Mouse (Mus musculus): ENCODE measurements at regions not wholly inside any gene's neighbourhood (a gene's known extent, or its start where the extent isn't known, plus 50 kb on each side); places are given as distances from the start of the nearest gene placed in this dataset.

GRCm38 (mm10) chr12:45670874-45671553 is 596.5 kb upstream of the Stxbp6 start:
- no peak overlapping the region for H3K9ac ChIP-seq (ENCODE audit: low read depth, low read length, severe bottlenecking)
- no peak for TF ChIP-seq POLR2A (IDR thresholded peaks at IDR 0.05; ENCODE audit: borderline replicate concordance, extremely low read depth, insufficient read depth, insufficient read length)
- peaks cover 34% of the 10 kb centered on the region for H3K4me1 ChIP-seq (ENCODE audit: control insufficient read depth, insufficient read depth, low read length)
- H3K27ac ChIP-seq (replicated peaks; ENCODE audit: low read depth, low read length): 0 out of 2 replicates have a peak overlapping the region, but pooled peaks have one; percentile 33
- H3K4me2 ChIP-seq (replicated peaks; ENCODE audit: low read depth, low read length, severe bottlenecking): peak overlapping the region; percentile 16; the same call in 1 of the 2 replicates
- no peaks in the 10 kb centered on the region for H3K36me3 ChIP-seq (ENCODE audit: control insufficient read depth, insufficient read depth, low read length)
- no peaks in the 10 kb centered on the region for H3K27me3 ChIP-seq (ENCODE audit: control insufficient read depth, insufficient read depth, low read length)
- DNase-seq (ENCODE audit: low spot score) (no peak), ATAC-seq (ENCODE audit: low FRiP score, low read depth) (no peak)
- 52% methylated on average over 13 of the region's 13 CpGs for WGBS
- H3K9me3 ChIP-seq (ENCODE audit: control insufficient read depth, low read length): no peaks in the 10 kb centered on the region
- H3K4me3 ChIP-seq (replicated peaks; ENCODE audit: low read length): no peak overlapping the region

DNA sequence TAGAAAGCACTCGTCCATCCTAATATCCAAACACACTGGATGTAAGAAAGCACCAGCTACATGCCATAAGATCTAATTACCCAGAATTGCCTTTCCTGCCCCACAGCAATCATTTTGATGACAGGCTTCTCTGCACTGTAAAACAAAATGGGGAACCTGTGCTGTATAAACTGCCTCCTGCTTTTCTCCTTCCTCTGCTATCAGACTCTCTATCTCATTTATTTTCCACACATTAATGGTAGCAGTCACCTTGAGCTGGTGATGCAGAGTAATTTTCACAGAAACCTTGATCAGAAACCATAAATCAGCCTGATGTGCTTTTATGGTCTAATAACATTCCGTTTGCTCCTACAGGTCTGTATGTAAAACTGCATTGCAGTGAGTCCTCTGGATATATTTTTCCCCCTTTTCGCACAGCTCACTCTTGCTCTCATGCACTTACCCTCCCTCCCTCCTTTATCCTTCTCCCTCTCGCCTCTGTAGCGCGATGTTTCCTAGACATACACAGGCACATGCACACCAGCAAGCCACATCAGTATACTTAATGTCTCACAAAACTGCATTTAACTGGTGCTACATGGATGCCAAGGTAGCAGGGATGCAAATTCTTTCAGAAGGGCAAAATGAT is 595.9 kb upstream of the Stxbp6 start:
- no peak for TF ChIP-seq POLR2A (IDR thresholded peaks at IDR 0.05; ENCODE audit: borderline replicate concordance, extremely low read depth, insufficient read depth, insufficient read length)
- H3K27me3 ChIP-seq (ENCODE audit: control insufficient read depth, insufficient read depth, low read length): no peaks in the 10 kb centered on the region

GRCm38 (mm10) chr12:45659612-45660011 is 585.1 kb upstream of the Stxbp6 start:
- Histone ChIP-seq H3K9me3 (ENCODE audit: control insufficient read depth, low read length) (no peaks in the 10 kb centered on the region), H3K27ac (replicated peaks; ENCODE audit: low read depth, low read length) (no peak overlapping the region), H3K36me3 (ENCODE audit: control insufficient read depth, insufficient read depth, low read length) (no peaks in the 10 kb centered on the region), H3K27me3 (ENCODE audit: control insufficient read depth, insufficient read depth, low read length) (no peaks in the 10 kb centered on the region), H3K4me1 (ENCODE audit: control insufficient read depth, insufficient read depth, low read length) (no peaks in the 10 kb centered on the region), H3K4me2 (replicated peaks; ENCODE audit: low read depth, low read length, severe bottlenecking) (no peak overlapping the region), H3K4me3 (replicated peaks; ENCODE audit: low read length) (no peak overlapping the region), H3K9ac (ENCODE audit: low read depth, low read length, severe bottlenecking) (no peak overlapping the region)
- no peak for TF ChIP-seq POLR2A (IDR thresholded peaks at IDR 0.05; ENCODE audit: borderline replicate concordance, extremely low read depth, insufficient read depth, insufficient read length)
- DNase-seq (ENCODE audit: low spot score): no peak
- no peak for ATAC-seq (ENCODE audit: low FRiP score, low read depth)

More for the DNA sequence above, 595.9 kb upstream of the Stxbp6 start:
- no peak overlapping the region for H3K4me2 ChIP-seq (replicated peaks; ENCODE audit: low read depth, low read length, severe bottlenecking)
- WGBS: 25% methylated on average over 6 of the region's 6 CpGs
- ATAC-seq (ENCODE audit: low FRiP score, low read depth): 0 out of 2 replicates have a peak, but pooled peaks have one; percentile 41
- peaks cover 34% of the 10 kb centered on the region for H3K4me1 ChIP-seq (ENCODE audit: control insufficient read depth, insufficient read depth, low read length)
- DNase-seq (ENCODE audit: low spot score): no peak
- H3K9ac ChIP-seq (ENCODE audit: low read depth, low read length, severe bottlenecking): no peak overlapping the region
- no peak overlapping the region for H3K27ac ChIP-seq (replicated peaks; ENCODE audit: low read depth, low read length)
- no peaks in the 10 kb centered on the region for H3K36me3 ChIP-seq (ENCODE audit: control insufficient read depth, insufficient read depth, low read length)
- no peak overlapping the region for H3K4me3 ChIP-seq (replicated peaks; ENCODE audit: low read length)
- no peaks in the 10 kb centered on the region for H3K9me3 ChIP-seq (ENCODE audit: control insufficient read depth, low read length)

DNA sequence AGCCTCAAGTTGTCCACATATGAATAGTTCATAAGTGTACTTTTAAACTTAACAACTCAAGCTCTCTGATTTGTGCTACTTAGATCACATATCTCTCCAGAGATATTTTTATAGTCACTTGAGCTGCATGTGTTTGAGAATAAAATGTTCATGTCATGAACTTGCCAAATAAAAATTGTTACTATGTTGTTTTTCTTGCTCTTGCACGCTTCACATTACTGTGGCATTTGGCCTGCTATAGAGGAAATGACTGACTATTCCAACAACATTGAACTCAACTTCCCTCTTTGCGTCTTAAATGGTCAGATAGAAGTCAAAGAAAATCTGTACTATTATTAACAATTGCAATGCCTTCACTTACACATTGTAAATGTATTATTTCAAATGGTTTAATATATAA is 582.1 kb upstream of the Stxbp6 start:
- H3K4me3 ChIP-seq (replicated peaks; ENCODE audit: low read length): no peak overlapping the region
- no peaks in the 10 kb centered on the region for H3K36me3 ChIP-seq (ENCODE audit: control insufficient read depth, insufficient read depth, low read length)
- TF ChIP-seq POLR2A (IDR thresholded peaks at IDR 0.05; ENCODE audit: borderline replicate concordance, extremely low read depth, insufficient read depth, insufficient read length): no peak
- WGBS: 65% methylated on average over 2 of the region's 2 CpGs
- no peaks in the 10 kb centered on the region for H3K9me3 ChIP-seq (ENCODE audit: control insufficient read depth, low read length)
- no peaks in the 10 kb centered on the region for H3K4me1 ChIP-seq (ENCODE audit: control insufficient read depth, insufficient read depth, low read length)
- DNase-seq (ENCODE audit: low spot score): no peak
- H3K9ac ChIP-seq (ENCODE audit: low read depth, low read length, severe bottlenecking): no peak overlapping the region
- no peak for ATAC-seq (ENCODE audit: low FRiP score, low read depth)
- H3K4me2 ChIP-seq (replicated peaks; ENCODE audit: low read depth, low read length, severe bottlenecking): no peak overlapping the region
- no peak overlapping the region for H3K27ac ChIP-seq (replicated peaks; ENCODE audit: low read depth, low read length)
- H3K27me3 ChIP-seq (ENCODE audit: control insufficient read depth, insufficient read depth, low read length): no peaks in the 10 kb centered on the region

DNA sequence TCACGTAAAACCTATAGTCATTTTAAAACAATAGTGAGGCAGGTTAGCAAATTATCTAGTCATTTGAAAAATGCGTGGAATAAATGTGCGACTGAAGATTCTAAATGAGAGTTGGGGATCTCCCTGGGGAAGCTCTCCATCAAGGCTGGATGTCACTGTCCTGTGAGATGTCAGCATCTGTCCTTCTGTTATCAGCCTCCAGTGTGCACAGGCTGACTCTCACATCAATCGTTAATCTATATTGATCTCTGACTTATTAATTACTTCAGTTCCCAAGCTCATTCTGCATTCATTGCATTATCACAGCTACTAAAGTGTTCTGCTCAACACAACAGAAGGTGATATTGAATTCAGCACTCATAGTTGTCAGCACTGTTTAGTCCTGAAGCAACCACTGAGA is 574.1 kb upstream of the Stxbp6 start:
- H3K4me2 ChIP-seq (replicated peaks; ENCODE audit: low read depth, low read length, severe bottlenecking): no peak overlapping the region
- H3K27ac ChIP-seq (replicated peaks; ENCODE audit: low read depth, low read length): no peak overlapping the region
- H3K9me3 ChIP-seq (ENCODE audit: control insufficient read depth, low read length): no peaks in the 10 kb centered on the region
- no peak overlapping the region for H3K4me3 ChIP-seq (replicated peaks; ENCODE audit: low read length)
- no peaks in the 10 kb centered on the region for H3K36me3 ChIP-seq (ENCODE audit: control insufficient read depth, insufficient read depth, low read length)
- 92% methylated on average over 4 of the region's 4 CpGs for WGBS
- DNase-seq (ENCODE audit: low spot score) (no peak), ATAC-seq (ENCODE audit: low FRiP score, low read depth) (no peak)
- no peak overlapping the region for H3K9ac ChIP-seq (ENCODE audit: low read depth, low read length, severe bottlenecking)
- H3K27me3 ChIP-seq (ENCODE audit: control insufficient read depth, insufficient read depth, low read length): no peaks in the 10 kb centered on the region
- H3K4me1 ChIP-seq (ENCODE audit: control insufficient read depth, insufficient read depth, low read length): no peaks in the 10 kb centered on the region
- TF ChIP-seq POLR2A (IDR thresholded peaks at IDR 0.05; ENCODE audit: borderline replicate concordance, extremely low read depth, insufficient read depth, insufficient read length): no peak

Data from limb, embryonic 14.5 days (tissue).